Mouse (Mus musculus): ENCODE measurements at regions not wholly inside any gene's neighbourhood (a gene's known extent, or its start where the extent isn't known, plus 50 kb on each side); places are given as distances from the start of the nearest gene placed in this dataset.

DNA sequence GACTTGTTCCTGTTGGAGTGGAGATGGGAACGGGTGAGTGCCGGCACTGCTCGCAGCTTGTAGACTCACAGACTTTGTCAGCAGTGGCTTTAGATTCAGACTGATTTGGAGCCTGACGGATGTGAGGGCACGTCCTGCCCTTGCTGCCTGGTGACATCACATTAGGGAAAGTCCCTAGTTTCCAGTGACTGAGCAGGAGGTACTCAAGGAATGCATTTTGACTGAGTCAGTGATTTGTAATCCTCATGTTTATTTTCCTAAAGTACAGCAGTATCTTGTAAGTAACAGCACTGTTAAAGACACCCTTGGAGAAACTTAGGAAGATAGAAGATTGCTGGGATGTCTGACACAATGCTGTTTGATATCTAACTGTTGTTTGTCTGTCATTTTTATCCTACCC, 317.6 kb downstream of the Gpat3 start:
- no peak for TF ChIP-seq CTCF (IDR thresholded peaks at IDR 0.05; ENCODE audit: borderline replicate concordance, insufficient read depth, low read depth, low read length)
- TF ChIP-seq POLR2A (IDR thresholded peaks at IDR 0.05; ENCODE audit: borderline replicate concordance, insufficient read depth, low read length) = no peak

Measured in cerebellum, adult 2 months (tissue).